Mouse (Mus musculus): ENCODE results near the gene Stpg1. TPM values are rescaled to one million over a fixed set of nuclear protein-coding genes. Genes with fewer than 3 reads are reported as not detected.

The Stpg1 gene
- total RNA-seq, 2 experiments from 2014 or later = 1.5 to 2.5 TPM

Small RNA genes lying within 50 kb of the gene (microRNA-seq; reads per million reads assigned to microRNA genes)
- gene Gm25317 = 0 reads per million in 2 experiments

Other genes with a start within 250 kb of the Stpg1 start
- gene Clic4, start 222.0 kb upstream of the Stpg1 start, total RNA-seq (2021) = 10 to 100 TPM; 36.9 to 38.9 TPM
- gene Srrm1, start 141.5 kb upstream of the Stpg1 start, total RNA-seq (2021) = 100 to 1,000 TPM; 102 to 140 TPM
- under 1 TPM in 1 of 2 experiments, not detected in 1; 0.54 TPM for gene Ncmap, start 96.6 kb upstream of the Stpg1 start, total RNA-seq (2021)
- 10 to 100 TPM; 27.8 to 29.7 TPM for gene Rcan3, start 60.9 kb upstream of the Stpg1 start, total RNA-seq (2021)
- 100 to 1,000 TPM in 1 of 2 experiments, 10 to 100 TPM in 1; 88.2 to 100 TPM for gene Nipal3, start 248 bp downstream of the Stpg1 start, total RNA-seq (2021)
- gene Grhl3, start 78.8 kb downstream of the Stpg1 start, total RNA-seq (2021) = under 1 TPM; 0.75 to 0.91 TPM
- under 1 TPM; 0.21 to 0.30 TPM for gene Ifnlr1, start 191.5 kb downstream of the Stpg1 start, total RNA-seq (2021)
- gene Il22ra1, start 233.4 kb downstream of the Stpg1 start, total RNA-seq (2021) = under 1 TPM in 1 of 2 experiments, not detected in 1; 0.14 TPM

Data from layer of hippocampus, postnatal 25 days (tissue).